ENCODE assay signal across 9 mouse cellular contexts in the genomic region with DNA sequence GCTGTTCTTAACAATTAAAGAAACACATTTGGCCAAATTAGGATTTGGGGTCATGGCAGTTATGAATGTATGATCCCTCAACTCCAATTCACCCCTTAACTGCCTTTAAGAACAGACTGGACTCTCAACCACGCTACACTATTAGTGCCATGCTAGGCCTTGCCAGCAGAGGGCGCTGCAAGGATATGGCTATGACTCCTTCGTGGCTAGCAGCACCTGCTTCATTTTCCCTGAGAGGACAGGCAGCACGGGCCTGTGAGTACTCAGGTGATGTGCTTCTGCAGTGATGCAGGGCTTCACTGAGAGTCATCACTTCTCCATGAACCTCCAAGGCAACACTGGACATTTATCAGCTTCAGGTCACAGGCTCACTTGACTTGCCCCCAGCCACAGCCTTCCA.
DNase-seq lines count a peak whose midpoint lies in the region; ATAC-seq and TF ChIP-seq lines count a peak whose summit lies in the region.
"Had no signal": no experiment of that assay in that cellular context is flagged by ENCODE, and none has a peak within 500 bp of the region (broad histone marks: within the 10 kb centered on the region; RNA-seq: fewer than 3 reads in every experiment).

No protein-coding gene starts in this region.

- TF ChIP-seq CTCF in intestine, postnatal 0 days (IDR thresholded peaks at IDR 0.05; ENCODE audit: low read depth): peak; percentile 94

- H3K9me3 ChIP-seq in intestine, postnatal 0 days (ENCODE audit: control insufficient read depth): no peaks in the 10 kb centered on the region
- no peaks in the 10 kb centered on the region for H3K9me3 ChIP-seq in intestine, embryonic 15.5 days
- H3K9me3 ChIP-seq: midbrain, embryonic 12.5 days had no signal

- no peaks in the 10 kb centered on the region for H3K4me1 ChIP-seq in intestine, postnatal 0 days (replicated peaks; ENCODE audit: control insufficient read depth, insufficient read depth, low read length)
- peaks cover 15% of the 10 kb centered on the region for H3K4me1 ChIP-seq in intestine, embryonic 15.5 days (replicated peaks)

- H3K4me3 ChIP-seq in intestine, postnatal 0 days (ENCODE audit: low read depth, low read length): no peak overlapping the region
- no peak overlapping the region for H3K4me3 ChIP-seq in intestine, embryonic 15.5 days (replicated peaks)
- H3K4me3 ChIP-seq: midbrain, embryonic 12.5 days had no signal

- 12% methylated on average over 4 of the region's 4 CpGs for WGBS in intestine, postnatal 0 days
- WGBS in intestine, embryonic 15.5 days: 11% methylated on average over 4 of the region's 4 CpGs

- ATAC-seq in intestine, postnatal 0 days: no peak
- ATAC-seq in intestine, embryonic 15.5 days: no peak
- peak; percentile 75 for ATAC-seq in neutrophil, adult 5-6 weeks (ENCODE audit: extremely low read depth, insufficient number of reproducible peaks, low FRiP score, poor library complexity, severe bottlenecking)

- no peaks in the 10 kb centered on the region for H3K27me3 ChIP-seq in intestine, postnatal 0 days (replicated peaks; ENCODE audit: control insufficient read depth, insufficient read depth, low read length)
- no peaks in the 10 kb centered on the region for H3K27me3 ChIP-seq in intestine, embryonic 15.5 days (replicated peaks)
- H3K27me3 ChIP-seq: midbrain, embryonic 12.5 days had no signal

- H3K27ac ChIP-seq in intestine, postnatal 0 days (ENCODE audit: low read depth, low read length): no peak overlapping the region
- no peak overlapping the region for H3K27ac ChIP-seq in intestine, embryonic 15.5 days
- H3K27ac ChIP-seq: midbrain, embryonic 12.5 days had no signal

- no peak overlapping the region for H3K4me2 ChIP-seq in intestine, postnatal 0 days (replicated peaks; ENCODE audit: low read depth)
- no peak overlapping the region for H3K4me2 ChIP-seq in intestine, embryonic 15.5 days (replicated peaks)
- H3K4me2 ChIP-seq: midbrain, embryonic 12.5 days had no signal

- DNase-seq in adipocyte (ENCODE audit: low spot score): peak; percentile 50
- DNase-seq in cerebellum, postnatal 36 days: peak; percentile 90 to 92
- DNase-seq in heart, postnatal 36 days: peak; percentile 74 to 81
- DNase-seq in left cerebral cortex, postnatal 4 days: peak; percentile 79
- peak; percentile 79 for DNase-seq in thymus, postnatal 0 days (ENCODE audit: low spot score)

- intact Hi-C loops in heart, postnatal 36 days (cut with DNase I): loop anchor here (1.0 to 2.0 kb wide), 2 partner anchors 12 to 29 kb away; no protein-coding TSS in a partner anchor
- intact Hi-C loops in left cerebral cortex, postnatal 4 days (cut with DNase I): no loop called here

- H3K9ac ChIP-seq in intestine, postnatal 0 days (ENCODE audit: low read depth, low read length): no peak overlapping the region
- H3K9ac ChIP-seq in intestine, embryonic 15.5 days: no peak overlapping the region
- H3K9ac ChIP-seq: midbrain, embryonic 12.5 days had no signal

- H3K36me3 ChIP-seq in intestine, postnatal 0 days (ENCODE audit: control insufficient read depth, insufficient read depth): no peaks in the 10 kb centered on the region
- H3K36me3 ChIP-seq in intestine, embryonic 15.5 days: no peaks in the 10 kb centered on the region
- H3K36me3 ChIP-seq: midbrain, embryonic 12.5 days had no signal
